8 mouse cellular contexts compared by ENCODE assay signal in genomic region chr8:88628001-88628774, GRCm38 (mm10). TPM values are rescaled to one million over a fixed set of nuclear protein-coding genes. Genes with fewer than 3 reads are reported as not detected.
DNase-seq lines count a peak whose midpoint lies in the region; ATAC-seq and TF ChIP-seq lines count a peak whose summit lies in the region.

No protein-coding gene starts in this region.

- H3K27me3 ChIP-seq in intestine, postnatal 0 days (replicated peaks; ENCODE audit: control insufficient read depth, insufficient read depth, low read length) = 0 out of 2 replicates have a peak, but pooled peaks cover 7% of the 10 kb centered on the region
- H3K27me3 ChIP-seq in neural tube, embryonic 12.5 days (replicated peaks) = peaks cover 25% of the 10 kb centered on the region
- H3K27me3 ChIP-seq in thymus, adult 2 months (ENCODE audit: control insufficient read depth, insufficient read depth, low read length) = no peaks in the 10 kb centered on the region

- 68% methylated on average over 14 of the region's 14 CpGs for WGBS in intestine, postnatal 0 days
- WGBS in neural tube, embryonic 12.5 days = 67% methylated on average over 14 of the region's 14 CpGs
- 92% methylated on average over 14 of the region's 14 CpGs for WGBS in thymus, adult 2 months

- H3K36me3 ChIP-seq in intestine, postnatal 0 days (ENCODE audit: control insufficient read depth, insufficient read depth) = peaks cover 23% of the 10 kb centered on the region
- H3K36me3 ChIP-seq in neural tube, embryonic 12.5 days = no peaks in the 10 kb centered on the region
- peaks cover 42% of the 10 kb centered on the region for H3K36me3 ChIP-seq in thymus, adult 2 months (ENCODE audit: control insufficient read depth, insufficient read depth, low read length)

- TF ChIP-seq POLR2A in thymus, adult 2 months (IDR thresholded peaks at IDR 0.05; ENCODE audit: control insufficient read depth, extremely low read depth, insufficient read depth, low read length, poor library complexity) = no peak

- TF ChIP-seq CTCF in intestine, postnatal 0 days (IDR thresholded peaks at IDR 0.05; ENCODE audit: low read depth) = no peak
- no peak for TF ChIP-seq CTCF in thymus, adult 2 months (IDR thresholded peaks at IDR 0.05; ENCODE audit: borderline replicate concordance, control insufficient read depth, extremely low read depth, insufficient read depth, low read length, poor library complexity)

- no peaks in the 10 kb centered on the region for H3K9me3 ChIP-seq in intestine, postnatal 0 days (ENCODE audit: control insufficient read depth)
- H3K9me3 ChIP-seq in neural tube, embryonic 12.5 days = no peaks in the 10 kb centered on the region

- H3K4me3 ChIP-seq in intestine, postnatal 0 days (ENCODE audit: low read depth, low read length) = peak overlapping the region; percentile 40
- H3K4me3 ChIP-seq in neural tube, embryonic 12.5 days = peak overlapping the region; percentile 48
- no peak overlapping the region for H3K4me3 ChIP-seq in thymus, adult 2 months (ENCODE audit: control insufficient read depth, insufficient read depth, low read length)

- peak overlapping the region; percentile 69 for H3K4me2 ChIP-seq in intestine, postnatal 0 days (replicated peaks; ENCODE audit: low read depth)
- H3K4me2 ChIP-seq in neural tube, embryonic 12.5 days (replicated peaks) = peak overlapping the region; percentile 91

- no peak for ATAC-seq in intestine, postnatal 0 days
- ATAC-seq in neural tube, embryonic 12.5 days (ENCODE audit: low FRiP score, low read depth) = no peak

- 0 out of 2 replicates have a peak, but pooled peaks cover 6% of the 10 kb centered on the region for H3K4me1 ChIP-seq in intestine, postnatal 0 days (replicated peaks; ENCODE audit: control insufficient read depth, insufficient read depth, low read length)
- H3K4me1 ChIP-seq in neural tube, embryonic 12.5 days = peaks cover 8% of the 10 kb centered on the region; the same call in 1 of the 2 replicates
- peaks cover 5% of the 10 kb centered on the region; the same call in 1 of the 2 replicates for H3K4me1 ChIP-seq in thymus, adult 2 months (replicated peaks; ENCODE audit: control insufficient read depth, insufficient read depth, low read length)

- H3K27ac ChIP-seq in intestine, postnatal 0 days (ENCODE audit: low read depth, low read length) = no peak overlapping the region
- no peak overlapping the region for H3K27ac ChIP-seq in neural tube, embryonic 12.5 days
- H3K27ac ChIP-seq in thymus, adult 2 months (ENCODE audit: control insufficient read depth, insufficient read depth, low read length) = no peak overlapping the region

- peak overlapping the region; percentile 69; the same call in 1 of the 2 replicates for H3K9ac ChIP-seq in intestine, postnatal 0 days (ENCODE audit: low read depth, low read length)
- H3K9ac ChIP-seq in neural tube, embryonic 12.5 days = peak overlapping the region; percentile 70

- DNase-seq in embryo, embryonic 10 days (ENCODE audit: low spot score) = peak; percentile 22
- DNase-seq in embryo, embryonic 9.5 days (ENCODE audit: extremely low spot score) = no peak
- DNase-seq in right cerebral cortex, adult 2 months (ENCODE audit: low spot score in 2 of 2) = peak; percentile 57 to 66
- no peak for DNase-seq in right cerebral cortex, adult 18-20 months
- DNase-seq in adrenal gland, postnatal 4 days (ENCODE audit: low spot score in 2 of 2) = no peak
- no peak for DNase-seq in thymus, adult 2 months

RNA-seq across cellular contexts. Expression of gene Snx20, which starts 7.7 kb away (rescaled TPM):
- 37.1 and 41.6 TPM in 2 replicates for polyA plus RNA-seq in intestine, postnatal 0 days (2015; fragmentation: Nextera tagmentation; extraction: Ambion mirVana)
- polyA plus RNA-seq in neural tube, embryonic 12.5 days (2016; fragmentation: Nextera tagmentation; extraction: Ambion mirVana) = 0.83 and 1.3 TPM in 2 replicates
- total RNA-seq in adrenal gland, postnatal 4 days (2021) = 1 to 10 TPM; 1.7 to 3.0 TPM
- polyA plus RNA-seq in thymus, adult 2 months (2012; rRNA removed) = 52.3 and 69.5 TPM in 2 replicates

RNA-seq across cellular contexts. Expression of gene Nod2, which starts 18.9 kb away (rescaled TPM):
- polyA plus RNA-seq in intestine, postnatal 0 days (2015; fragmentation: Nextera tagmentation; extraction: Ambion mirVana) = 0.21 and 0.22 TPM in 2 replicates
- polyA plus RNA-seq in neural tube, embryonic 12.5 days (2016; fragmentation: Nextera tagmentation; extraction: Ambion mirVana) = 0.11 and 0.16 TPM in 2 replicates
- total RNA-seq in adrenal gland, postnatal 4 days (2021) = 1 to 10 TPM; 1.1 to 1.8 TPM
- 2.7 and 3.0 TPM in 2 replicates for polyA plus RNA-seq in thymus, adult 2 months (2012; rRNA removed)

Comparison
In these comparisons a context has a peak if more than half of its experiments do, and no peak if none do; other contexts are left out.
1. DNase-seq: peak in embryo, embryonic 10 days (single experiment) and right cerebral cortex, adult 2 months (2 of 2); none in embryo, embryonic 9.5 days (single experiment), right cerebral cortex, adult 18-20 months (single experiment), adrenal gland, postnatal 4 days (0 of 2) and thymus, adult 2 months (single experiment).
2. RNA of gene Snx20, which starts 7.7 kb away (polyA plus RNA-seq): 52.3 to 69.5 TPM in thymus, adult 2 months and 37.1 to 41.6 TPM in intestine, postnatal 0 days; 0.83 to 1.3 TPM in neural tube, embryonic 12.5 days; every median in the first group is over 10 times any median in the second.